Mouse (Mus musculus) neural tube, embryonic 12.5 days (tissue): ENCODE results near the gene Hipk2. TPM values are rescaled to one million over a fixed set of nuclear protein-coding genes. Genes with fewer than 3 reads are reported as not detected.

ENCODE experiments used
- ATAC-seq: fragments of 200-750 bp; cut with Nextera tagmentation; 2 replicates; pipeline ENCODE4 v1.8.0; 2017; ENCODE audit warnings: low read depth, mild to moderate bottlenecking, moderate TSS enrichment, moderate library complexity; ENCODE audit not compliant: low FRiP score
- H3K27ac ChIP-seq: fragments of 300-500 bp; sonication (generic); 2 replicates; pipeline ENCODE4 v1.5.1; 2016
- H3K27me3 ChIP-seq: fragments of 300-500 bp; sonication (generic); replicated peaks from 2 replicates; pipeline ENCODE4 v1.6.1; 2016; ENCODE audit warnings: mild to moderate bottlenecking
- H3K36me3 ChIP-seq: fragments of 300-500 bp; sonication (generic); 2 replicates; pipeline ENCODE4 v1.6.1; 2016; ENCODE audit warnings: mild to moderate bottlenecking
- H3K4me1 ChIP-seq: fragments of 300-500 bp; sonication (generic); 2 replicates; pipeline ENCODE4 v1.6.1; 2016
- H3K4me2 ChIP-seq: fragments of 300-500 bp; sonication (generic); replicated peaks from 2 replicates; pipeline ENCODE4 v1.6.1; 2016; ENCODE audit warnings: mild to moderate bottlenecking
- H3K4me3 ChIP-seq: fragments of 300-500 bp; sonication (generic); 2 replicates; pipeline ENCODE4 v1.5.1; 2016
- H3K9ac ChIP-seq: fragments of 300-500 bp; sonication (generic); 2 replicates; pipeline ENCODE4 v1.6.1; 2016; ENCODE audit warnings: mild to moderate bottlenecking
- H3K9me3 ChIP-seq: fragments of 300-500 bp; sonication (generic); 2 replicates; pipeline ENCODE4 v1.6.1; 2016; ENCODE audit warnings: mild to moderate bottlenecking
- WGBS: fragments of 180-500 bp; shearing (Covaris S2); methylation state at CpG from one replicate; pipeline ENCODE4 v1.1.7; 2016; 5-methylcytosine and 5-hydroxymethylcytosine counted together
- polyA plus RNA-seq: library from polyadenylated mRNA; unstranded; fragments of >200 nt; fragmentation: Nextera tagmentation; extraction: Ambion mirVana; gene quantifications from 2 replicates; pipeline ENCODE4 v1.2.1, GENCODE M21; 2016

Gene Hipk2
- polyA plus RNA-seq, 1 experiment from 2014 or later: 32.7 TPM

DNA sequence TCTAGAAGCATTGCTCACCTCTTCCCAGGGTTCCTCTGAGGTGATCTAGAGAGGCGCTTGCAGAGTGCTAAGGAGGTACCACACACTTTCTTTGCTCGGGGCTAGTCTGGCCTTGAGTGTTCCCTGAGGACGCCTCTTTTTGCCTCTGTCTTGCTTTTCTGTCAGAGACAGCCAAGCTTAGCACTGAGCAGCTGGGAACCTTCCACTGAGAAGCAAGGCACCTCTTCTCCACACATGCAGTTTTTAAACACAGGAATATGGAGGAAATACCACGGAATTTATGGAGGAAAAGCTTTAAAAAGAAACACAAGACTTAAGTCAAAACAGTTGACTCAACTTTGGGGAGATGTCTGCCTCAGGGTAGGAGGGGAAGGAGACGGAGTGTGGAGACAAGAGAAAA is 39.8 kb upstream of the Hipk2 start:
- no peak overlapping the region for H3K4me2 ChIP-seq
- no peaks in the 10 kb centered on the region for H3K27me3 ChIP-seq
- no peaks in the 10 kb centered on the region for H3K4me1 ChIP-seq
- H3K36me3 ChIP-seq: no peaks in the 10 kb centered on the region
- H3K4me3 ChIP-seq: no peak overlapping the region
- ATAC-seq: no peak
- no peaks in the 10 kb centered on the region for H3K9me3 ChIP-seq
- H3K27ac ChIP-seq: no peak overlapping the region
- H3K9ac ChIP-seq: no peak overlapping the region
- 62% methylated on average over 5 of the region's 5 CpGs for WGBS

DNA sequence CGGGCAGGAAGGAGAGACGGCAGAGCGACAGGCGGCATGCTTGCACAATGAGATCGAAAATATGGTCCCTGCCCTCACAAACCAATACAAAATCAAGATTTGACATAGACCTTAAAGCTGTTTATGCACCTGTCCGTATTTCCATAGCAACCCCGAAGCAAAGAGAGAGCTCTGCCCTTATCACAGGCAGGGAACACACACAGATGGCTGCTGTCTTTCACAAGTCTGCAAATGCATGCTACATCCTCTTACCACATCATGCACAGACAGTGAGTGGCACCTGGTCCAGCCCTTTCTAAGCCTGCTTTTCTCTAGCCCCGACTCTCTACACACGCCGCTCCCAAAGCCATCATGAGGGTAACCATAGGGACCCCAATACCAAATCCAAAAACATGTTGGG is 38.2 kb upstream of the Hipk2 start:
- H3K36me3 ChIP-seq: no peaks in the 10 kb centered on the region
- no peak overlapping the region for H3K27ac ChIP-seq
- no peak overlapping the region for H3K4me3 ChIP-seq
- no peak overlapping the region for H3K4me2 ChIP-seq
- no peaks in the 10 kb centered on the region for H3K27me3 ChIP-seq
- ATAC-seq: no peak
- 87% methylated on average over 10 of the region's 10 CpGs for WGBS
- no peaks in the 10 kb centered on the region for H3K9me3 ChIP-seq
- H3K4me1 ChIP-seq: no peaks in the 10 kb centered on the region
- no peak overlapping the region for H3K9ac ChIP-seq

DNA sequence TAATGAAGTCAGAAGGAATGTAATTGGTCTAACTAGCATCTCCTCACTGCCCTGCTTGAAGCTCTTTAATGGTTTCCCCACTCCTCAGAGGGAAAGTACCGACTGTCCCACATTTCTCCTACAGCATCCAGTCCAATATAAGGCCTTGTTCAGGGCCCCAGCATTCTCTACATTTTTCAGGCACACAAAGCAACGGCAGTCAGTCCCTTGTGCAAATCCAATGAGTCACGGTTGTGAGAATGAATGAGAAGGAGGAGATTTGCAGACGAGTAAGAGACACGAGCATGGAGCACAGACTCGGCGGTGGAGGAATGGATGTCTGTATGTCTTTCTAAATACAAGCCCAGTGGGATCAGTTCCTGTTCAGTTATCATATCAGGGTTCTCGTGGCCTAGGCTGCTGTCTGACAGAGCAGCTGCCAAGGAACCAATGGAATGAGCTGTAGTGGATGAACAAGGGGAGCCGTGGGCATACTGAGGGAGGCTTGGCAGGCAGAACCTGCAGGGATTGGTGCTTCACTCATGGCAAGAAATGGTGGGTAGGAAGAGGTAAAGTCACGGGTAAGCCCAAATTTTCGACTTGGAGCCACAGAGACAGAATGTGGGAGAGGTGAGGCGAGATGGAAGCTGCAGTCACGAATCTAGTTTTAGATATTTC is 37.5 kb upstream of the Hipk2 start:
- Histone ChIP-seq H3K9ac (no peak overlapping the region), H3K9me3 (no peaks in the 10 kb centered on the region), H3K27ac (no peak overlapping the region), H3K4me2 (no peak overlapping the region), H3K4me1 (no peaks in the 10 kb centered on the region), H3K4me3 (no peak overlapping the region), H3K36me3 (no peaks in the 10 kb centered on the region), H3K27me3 (no peaks in the 10 kb centered on the region)
- 55% methylated on average over 13 of the region's 13 CpGs for WGBS
- ATAC-seq: no peak

DNA sequence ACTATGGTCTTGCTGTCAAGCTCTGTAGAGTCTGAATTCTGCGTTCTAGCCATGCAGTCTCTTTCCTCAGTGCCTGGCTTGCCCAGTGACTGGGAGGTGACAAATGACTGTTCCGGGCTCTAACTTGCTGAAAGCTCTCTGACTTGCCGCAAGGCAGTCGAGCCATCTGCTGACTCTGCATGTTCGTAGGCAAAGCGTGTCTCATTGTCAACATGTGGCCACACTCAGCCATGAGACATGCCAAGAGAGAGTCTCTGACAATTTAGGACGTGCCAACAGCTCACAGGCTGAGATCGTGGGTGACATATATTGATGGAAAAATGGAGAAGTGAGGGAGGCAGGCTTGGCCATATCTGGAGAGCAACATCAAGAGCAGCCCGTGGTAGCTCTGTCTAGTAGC is 36.9 kb upstream of the Hipk2 start:
- Histone ChIP-seq H3K4me3 (no peak overlapping the region), H3K9ac (no peak overlapping the region), H3K27me3 (no peaks in the 10 kb centered on the region), H3K36me3 (no peaks in the 10 kb centered on the region), H3K4me2 (no peak overlapping the region), H3K4me1 (no peaks in the 10 kb centered on the region), H3K27ac (no peak overlapping the region), H3K9me3 (no peaks in the 10 kb centered on the region)
- 83% methylated on average over 9 of the region's 9 CpGs for WGBS
- no peak for ATAC-seq

DNA sequence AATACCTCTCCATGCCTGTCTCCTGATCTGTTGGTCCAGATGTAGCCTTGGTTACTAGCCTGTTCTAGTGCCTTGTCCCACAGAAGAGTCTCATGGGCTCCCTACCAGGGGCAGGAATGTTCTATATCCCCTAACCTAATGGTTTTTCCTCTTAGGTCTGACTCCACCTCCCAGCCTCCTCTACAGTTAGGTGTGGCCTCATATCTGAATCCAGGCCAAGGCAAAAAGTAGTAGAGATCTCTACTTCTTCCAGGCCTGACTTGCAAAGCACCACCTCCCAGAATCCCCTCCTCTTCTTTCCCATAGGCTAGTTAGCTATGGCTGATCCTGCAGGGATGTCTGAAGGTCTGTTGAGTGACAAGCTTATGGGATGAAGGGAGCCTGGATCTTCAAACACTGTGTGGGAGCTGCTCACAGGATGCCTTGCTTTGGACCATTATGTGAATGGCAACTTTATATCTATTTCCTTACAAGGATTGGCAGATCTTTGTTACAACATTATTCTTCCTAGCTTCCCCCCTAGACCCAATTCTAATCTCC is 36.2 kb upstream of the Hipk2 start:
- no peak for ATAC-seq
- no peak overlapping the region for H3K4me2 ChIP-seq

DNA sequence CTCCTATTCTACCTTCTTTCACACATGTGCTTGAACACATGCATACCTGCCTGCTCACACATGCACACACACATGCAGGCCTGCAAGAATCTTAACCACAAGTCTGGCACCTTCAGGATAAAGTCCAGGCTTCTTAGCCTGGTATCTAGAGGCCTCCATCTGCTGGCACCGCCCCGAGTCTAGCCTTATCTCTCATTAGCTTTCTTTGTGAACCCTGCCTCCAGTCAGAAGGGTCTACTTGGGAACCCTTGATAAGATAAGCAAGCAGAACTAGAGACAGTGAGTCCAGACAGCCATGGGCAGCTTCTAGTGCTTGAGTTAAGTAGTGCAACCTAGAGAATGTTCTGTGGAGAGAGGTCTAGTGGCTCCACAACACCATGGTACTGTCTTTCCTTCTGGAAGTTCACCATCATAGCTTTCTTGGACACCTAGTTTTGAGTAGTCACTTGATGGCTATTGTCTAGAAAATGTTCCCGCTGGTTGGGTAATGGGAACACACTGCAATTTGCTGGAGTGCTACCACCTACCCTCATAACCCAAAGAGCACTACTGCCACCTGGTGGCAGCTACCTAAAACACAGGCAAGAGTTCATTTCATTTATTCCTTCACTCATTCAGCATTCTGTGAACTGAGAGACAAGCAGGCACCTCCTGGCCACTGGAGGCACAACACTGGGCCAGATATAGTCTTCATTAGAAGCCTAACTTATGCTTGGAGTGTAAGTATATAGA is 35.0 kb upstream of the Hipk2 start:
- no peaks in the 10 kb centered on the region for H3K4me1 ChIP-seq
- ATAC-seq: 0 out of 2 replicates have a peak, but pooled peaks have one; percentile 44
- no peaks in the 10 kb centered on the region for H3K36me3 ChIP-seq
- no peaks in the 10 kb centered on the region for H3K9me3 ChIP-seq
- no peak overlapping the region for H3K4me2 ChIP-seq
- WGBS: 70% methylated on average over 3 of the region's 3 CpGs
- no peak overlapping the region for H3K27ac ChIP-seq
- H3K9ac ChIP-seq: no peak overlapping the region
- H3K4me3 ChIP-seq: no peak overlapping the region
- H3K27me3 ChIP-seq: no peaks in the 10 kb centered on the region

More for the DNA sequence above, 36.2 kb upstream of the Hipk2 start:
- Histone ChIP-seq H3K4me1 (no peaks in the 10 kb centered on the region), H3K27me3 (no peaks in the 10 kb centered on the region), H3K4me3 (no peak overlapping the region), H3K9ac (no peak overlapping the region), H3K36me3 (no peaks in the 10 kb centered on the region), H3K9me3 (no peaks in the 10 kb centered on the region), H3K27ac (no peak overlapping the region)

DNA sequence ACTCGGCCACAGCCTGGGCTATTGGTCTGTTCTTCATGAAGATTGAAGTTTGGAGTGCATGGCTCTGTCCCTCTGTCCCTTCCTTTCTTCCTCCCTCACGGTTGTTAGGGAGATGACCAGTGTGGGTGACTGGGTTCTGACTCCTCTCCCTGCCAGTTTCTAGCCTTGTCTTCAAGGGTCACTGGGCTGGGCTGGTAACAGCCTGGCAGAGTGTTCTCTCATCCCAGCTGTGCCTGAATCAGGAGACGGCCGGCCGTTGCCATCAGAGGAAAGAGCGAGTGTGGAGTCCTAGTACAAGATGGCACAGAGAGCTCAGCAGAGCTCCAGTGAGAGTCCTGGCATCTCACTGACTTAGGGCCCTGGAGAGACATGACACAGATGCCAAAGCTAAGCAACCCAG is 32.4 kb upstream of the Hipk2 start:
- WGBS: 84% methylated on average over 6 of the region's 6 CpGs

DNA sequence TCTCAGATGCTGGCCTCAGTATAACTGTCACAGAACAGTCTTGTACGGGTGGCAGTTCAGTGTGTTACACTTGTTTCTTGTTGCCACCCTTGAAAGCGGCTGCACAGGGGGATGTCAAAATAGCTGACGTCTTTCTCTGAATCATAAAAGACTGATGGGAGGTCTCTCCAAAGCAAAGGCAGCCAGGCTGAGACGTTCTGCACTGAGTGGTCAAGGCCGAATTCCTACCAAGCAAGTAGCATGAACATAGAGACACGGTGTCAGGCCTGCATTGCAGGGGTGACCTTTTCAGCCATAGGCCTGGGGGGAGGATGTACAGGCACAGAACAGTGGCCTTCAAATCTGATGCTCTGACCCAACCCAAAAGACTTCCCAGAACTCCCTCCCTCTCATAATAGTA is 30.0 kb upstream of the Hipk2 start:
- ATAC-seq: no peak
- H3K27me3 ChIP-seq: no peaks in the 10 kb centered on the region
- H3K4me3 ChIP-seq: no peak overlapping the region
- 72% methylated on average over 6 of the region's 6 CpGs for WGBS
- H3K27ac ChIP-seq: no peak overlapping the region
- H3K4me1 ChIP-seq: no peaks in the 10 kb centered on the region
- H3K4me2 ChIP-seq: no peak overlapping the region
- no peaks in the 10 kb centered on the region for H3K9me3 ChIP-seq
- no peak overlapping the region for H3K9ac ChIP-seq
- no peaks in the 10 kb centered on the region for H3K36me3 ChIP-seq

More for the DNA sequence above, 32.4 kb upstream of the Hipk2 start:
- Histone ChIP-seq H3K4me1 (no peaks in the 10 kb centered on the region), H3K27ac (no peak overlapping the region), H3K36me3 (no peaks in the 10 kb centered on the region), H3K27me3 (no peaks in the 10 kb centered on the region), H3K9me3 (no peaks in the 10 kb centered on the region), H3K4me2 (no peak overlapping the region), H3K4me3 (no peak overlapping the region), H3K9ac (no peak overlapping the region)
- no peak for ATAC-seq

DNA sequence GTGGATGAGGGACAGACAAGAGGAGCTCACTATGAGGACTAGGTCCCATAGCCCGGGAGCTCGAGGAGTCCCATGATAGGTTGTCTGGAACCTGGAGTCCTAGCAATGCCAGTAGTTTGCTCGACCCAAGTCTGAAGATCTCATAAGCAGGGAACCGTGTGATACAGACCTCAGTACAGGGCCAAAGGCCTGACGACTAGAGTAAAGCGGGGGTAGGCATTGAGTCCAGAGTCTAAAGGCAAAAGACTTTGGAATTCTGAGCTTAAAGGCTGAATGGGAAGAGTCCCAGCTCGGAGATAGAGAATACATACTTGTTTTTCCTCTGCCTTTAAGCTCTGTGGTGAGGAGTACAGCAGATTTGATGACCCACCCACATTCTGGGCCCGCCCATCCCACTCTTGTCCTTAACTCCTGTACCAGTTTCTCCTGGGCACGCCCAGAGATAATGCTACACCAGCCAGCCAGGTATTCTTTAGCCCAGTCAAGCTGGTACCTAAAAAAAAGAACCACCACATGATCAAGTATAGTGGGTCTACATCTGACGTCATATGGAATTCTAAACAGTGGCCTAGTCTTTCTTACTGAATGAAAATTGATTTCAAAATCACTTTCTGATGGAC is 27.0 kb upstream of the Hipk2 start:
- no peaks in the 10 kb centered on the region for H3K36me3 ChIP-seq
- H3K4me1 ChIP-seq: no peaks in the 10 kb centered on the region
- H3K4me3 ChIP-seq: no peak overlapping the region
- no peak overlapping the region for H3K27ac ChIP-seq
- no peaks in the 10 kb centered on the region for H3K27me3 ChIP-seq
- H3K4me2 ChIP-seq: no peak overlapping the region
- 90% methylated on average over 10 of the region's 10 CpGs for WGBS
- H3K9ac ChIP-seq: no peak overlapping the region
- ATAC-seq: no peak
- no peaks in the 10 kb centered on the region for H3K9me3 ChIP-seq

DNA sequence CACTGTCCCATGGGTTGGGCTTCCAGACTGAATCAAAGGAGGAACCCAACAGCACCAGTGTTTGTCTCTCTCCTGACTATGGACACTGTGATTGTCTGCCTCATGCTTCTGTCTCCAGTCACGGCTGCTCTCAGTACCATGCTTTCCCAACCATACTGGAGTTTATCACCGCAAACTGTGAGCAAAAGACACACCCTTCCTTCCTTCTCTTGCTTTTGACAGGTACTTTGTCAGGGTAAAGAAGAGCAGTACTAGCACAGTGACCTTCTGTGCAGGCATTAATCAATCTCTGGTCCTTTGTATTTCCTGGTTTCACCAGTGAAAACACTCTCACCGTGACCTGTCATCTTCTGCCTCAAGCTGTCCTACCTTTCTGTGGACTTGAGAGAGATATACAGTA is 25.7 kb upstream of the Hipk2 start:
- no peak for ATAC-seq
- no peaks in the 10 kb centered on the region for H3K27me3 ChIP-seq
- H3K9me3 ChIP-seq: no peaks in the 10 kb centered on the region
- H3K4me3 ChIP-seq: no peak overlapping the region
- no peaks in the 10 kb centered on the region for H3K36me3 ChIP-seq
- no peak overlapping the region for H3K4me2 ChIP-seq
- H3K4me1 ChIP-seq: 0 out of 2 replicates have a peak, but pooled peaks cover 7% of the 10 kb centered on the region
- H3K27ac ChIP-seq: no peak overlapping the region
- WGBS: 90% methylated on average over 3 of the region's 3 CpGs
- no peak overlapping the region for H3K9ac ChIP-seq

DNA sequence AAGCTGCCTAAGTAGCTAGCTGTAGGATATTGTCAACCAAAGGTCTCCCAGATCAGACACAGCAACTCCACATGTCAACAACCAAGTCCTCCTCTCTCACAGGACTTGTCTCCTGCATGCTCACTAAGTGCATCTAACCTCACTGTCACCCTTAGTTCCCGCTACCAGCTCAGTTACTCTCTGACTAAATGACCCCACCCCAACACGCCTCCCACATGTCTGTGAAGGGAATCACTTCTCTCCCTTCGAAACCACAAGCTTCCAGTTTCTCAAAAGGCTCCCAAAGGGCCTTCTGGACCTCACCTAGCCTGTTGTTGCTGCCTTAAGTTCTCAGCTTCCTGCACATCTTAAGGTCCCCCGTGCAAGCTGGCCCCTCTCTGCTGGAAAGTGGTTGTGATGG is 25.2 kb upstream of the Hipk2 start:
- ATAC-seq: no peak
- H3K27me3 ChIP-seq: no peaks in the 10 kb centered on the region

DNA sequence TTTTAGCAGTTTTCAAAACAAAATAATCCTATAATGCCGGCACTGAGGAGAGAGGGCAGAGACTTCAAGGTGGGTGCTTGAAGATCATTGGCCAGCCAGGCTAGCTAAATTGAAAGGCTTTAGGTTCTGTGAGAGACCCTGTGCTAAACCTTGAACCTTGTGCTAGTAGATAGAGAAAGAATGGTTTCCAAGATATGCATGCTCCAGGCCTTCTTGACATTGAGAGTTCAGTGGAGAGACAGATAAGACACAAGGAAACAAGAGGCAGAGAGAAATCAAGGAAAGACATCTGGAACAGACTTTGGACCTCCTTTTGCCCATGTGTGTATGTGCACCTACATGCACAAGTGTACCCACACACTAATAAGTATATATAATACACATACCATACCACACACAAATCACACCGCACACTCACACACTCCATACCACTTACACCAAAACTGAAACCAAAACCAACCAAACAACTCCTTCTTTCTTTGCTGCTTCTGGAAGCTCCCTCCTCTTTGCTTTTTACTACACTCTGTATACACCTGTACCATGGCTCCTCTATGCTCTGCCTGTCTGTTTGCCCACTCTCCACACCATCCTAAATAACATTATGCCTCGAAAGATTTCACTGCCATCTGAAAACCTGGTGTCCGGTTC is 24.6 kb upstream of the Hipk2 start:
- no peak overlapping the region for H3K4me2 ChIP-seq
- 94% methylated on average over 4 of the region's 4 CpGs for WGBS
- no peak overlapping the region for H3K4me3 ChIP-seq
- no peak overlapping the region for H3K9ac ChIP-seq
- H3K36me3 ChIP-seq: no peaks in the 10 kb centered on the region
- H3K27ac ChIP-seq: no peak overlapping the region
- no peaks in the 10 kb centered on the region for H3K27me3 ChIP-seq
- ATAC-seq: no peak
- H3K9me3 ChIP-seq: no peaks in the 10 kb centered on the region
- 0 out of 2 replicates have a peak, but pooled peaks cover 9% of the 10 kb centered on the region for H3K4me1 ChIP-seq

More for the DNA sequence above, 25.2 kb upstream of the Hipk2 start:
- Histone ChIP-seq H3K4me3 (no peak overlapping the region), H3K36me3 (no peaks in the 10 kb centered on the region), H3K27ac (no peak overlapping the region), H3K9me3 (no peaks in the 10 kb centered on the region), H3K4me2 (no peak overlapping the region), H3K4me1 (0 out of 2 replicates have a peak, but pooled peaks cover 9% of the 10 kb centered on the region), H3K9ac (no peak overlapping the region)
- 86% methylated on average over 4 of the region's 4 CpGs for WGBS
